Mouse (Mus musculus): ENCODE data around the gene Fbxo30. TPM values are rescaled to one million over a fixed set of nuclear protein-coding genes. Genes with fewer than 3 reads are reported as not detected.

Fbxo30 gene
- polyA plus RNA-seq, 1 experiment = 10.0 TPM

DNA sequence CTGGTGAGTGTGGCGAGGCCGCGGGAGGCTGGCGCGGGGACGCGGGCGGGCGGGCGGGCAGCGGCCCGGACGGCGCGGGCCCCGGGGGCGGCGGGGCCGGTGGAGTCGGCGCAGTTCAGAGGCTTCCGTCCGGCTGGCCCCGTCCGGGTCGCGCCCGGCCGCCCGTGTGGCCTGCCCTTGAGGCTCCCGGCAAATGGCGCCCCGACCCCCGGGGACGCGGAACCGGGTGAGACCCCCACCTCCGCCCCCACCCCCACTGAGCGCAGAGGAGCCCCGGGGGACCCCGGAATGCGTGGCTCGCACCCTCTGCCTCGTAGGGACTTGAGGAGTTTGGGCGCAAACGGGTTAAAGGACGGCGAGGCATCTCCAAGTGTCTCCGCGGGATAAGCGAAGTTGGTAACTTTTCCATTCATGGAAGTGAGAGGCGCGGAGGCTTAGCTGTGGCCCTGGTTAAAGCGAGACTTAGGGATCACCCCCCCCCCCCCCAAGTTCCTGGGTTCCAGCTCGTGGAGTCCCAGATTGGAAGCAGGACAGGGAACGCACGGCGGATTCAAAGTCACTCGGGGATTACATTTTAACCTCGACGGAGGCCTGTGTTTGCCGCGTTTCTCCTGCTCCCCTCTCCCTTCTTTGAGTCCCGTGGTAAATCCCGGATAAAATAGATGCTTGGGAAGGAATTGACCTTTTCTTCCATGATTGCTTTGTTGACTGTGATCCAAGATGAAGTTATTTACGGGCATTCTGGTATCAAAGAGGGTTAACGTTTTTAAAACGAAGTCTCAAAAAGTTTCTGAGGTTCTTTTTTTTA is 572 bp downstream of the Fbxo30 start:
- TF ChIP-seq POLR2A (IDR thresholded peaks at IDR 0.05; ENCODE audit: borderline replicate concordance, extremely low read depth, insufficient read depth, insufficient read length, poor library complexity, severe bottlenecking) (no peak), CTCF (IDR thresholded peaks at IDR 0.05; ENCODE audit: borderline replicate concordance, extremely low read depth, insufficient read depth, insufficient read length) (no peak)
- DNase-seq (ENCODE audit: low read depth) = peak; percentile 76

DNA sequence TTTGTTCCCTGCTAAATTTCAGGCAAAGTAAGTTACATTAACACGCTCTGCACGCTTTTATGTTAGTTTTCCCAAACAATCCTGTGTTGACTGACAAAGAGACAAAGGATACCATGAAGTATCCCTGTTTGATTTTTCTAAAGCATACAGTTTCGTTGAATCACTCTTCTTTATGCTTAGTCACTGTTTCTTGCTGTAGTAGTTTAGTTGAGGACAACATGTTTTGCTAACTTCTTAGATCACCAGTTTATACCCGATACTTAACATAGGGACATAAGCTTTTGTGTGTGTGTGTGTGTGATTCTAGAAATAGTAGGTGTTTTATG is 1.1 kb downstream of the Fbxo30 start:
- DNase-seq (ENCODE audit: low read depth) = peak; percentile 65
- TF ChIP-seq POLR2A (IDR thresholded peaks at IDR 0.05; ENCODE audit: borderline replicate concordance, extremely low read depth, insufficient read depth, insufficient read length, poor library complexity, severe bottlenecking) (no peak), CTCF (IDR thresholded peaks at IDR 0.05; ENCODE audit: borderline replicate concordance, extremely low read depth, insufficient read depth, insufficient read length) (no peak)

DNA sequence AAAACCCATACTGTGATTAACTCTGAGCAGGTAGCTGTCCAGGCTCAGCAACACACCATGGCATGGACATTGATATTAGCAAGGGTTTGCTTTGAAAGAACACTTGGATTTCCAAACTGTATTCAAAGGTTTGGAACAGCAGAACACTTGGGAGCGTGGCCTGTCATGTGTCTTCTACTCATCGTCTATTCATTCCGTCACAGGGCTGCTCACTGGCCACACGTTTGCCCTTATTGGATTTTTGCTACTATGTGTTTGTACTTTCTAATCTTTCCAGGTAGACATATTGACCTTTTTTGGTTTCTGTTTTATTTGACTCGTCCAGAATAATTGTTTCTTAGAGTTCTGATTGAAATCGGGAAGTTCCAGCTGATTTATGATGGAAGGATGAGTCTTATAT is 17.3 kb downstream of the Fbxo30 start:
- TF ChIP-seq CTCF (IDR thresholded peaks at IDR 0.05; ENCODE audit: borderline replicate concordance, extremely low read depth, insufficient read depth, insufficient read length) (no peak), POLR2A (IDR thresholded peaks at IDR 0.05; ENCODE audit: borderline replicate concordance, extremely low read depth, insufficient read depth, insufficient read length, poor library complexity, severe bottlenecking) (no peak)

DNA sequence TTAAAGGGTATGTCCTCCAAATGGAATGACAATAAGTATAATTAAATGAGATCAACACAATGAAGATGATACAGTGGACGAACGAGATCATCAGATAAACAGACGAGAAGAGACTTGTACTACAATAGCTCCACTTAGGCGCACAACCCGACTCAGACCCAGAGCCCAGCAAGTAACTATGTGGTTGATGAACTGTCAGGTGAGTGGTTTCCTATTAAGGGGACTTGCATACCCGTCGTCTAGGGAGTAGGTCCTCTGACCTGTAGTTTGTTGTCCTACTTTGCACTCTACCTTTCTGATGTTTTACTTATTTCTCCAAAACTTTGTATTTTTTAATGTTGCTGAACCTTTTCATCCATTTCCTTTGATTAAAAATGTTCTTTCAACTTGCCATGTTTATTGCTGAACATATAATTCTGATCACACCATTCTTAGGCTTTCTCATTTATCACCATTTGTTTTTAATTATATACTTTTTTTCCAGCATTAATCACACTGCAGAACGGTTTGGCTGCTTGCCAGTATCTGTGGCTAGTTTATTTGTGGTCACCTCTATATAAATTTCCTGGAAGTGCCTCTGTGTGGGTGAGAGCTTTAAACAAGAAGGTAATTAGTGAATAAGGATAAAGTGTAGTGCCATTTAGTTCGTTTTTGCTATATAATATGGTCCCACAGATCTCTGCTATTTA is 24.4 kb downstream of the Fbxo30 start:
- no peak for TF ChIP-seq CTCF (IDR thresholded peaks at IDR 0.05; ENCODE audit: borderline replicate concordance, extremely low read depth, insufficient read depth, insufficient read length)
- no peak for TF ChIP-seq POLR2A (IDR thresholded peaks at IDR 0.05; ENCODE audit: borderline replicate concordance, extremely low read depth, insufficient read depth, insufficient read length, poor library complexity, severe bottlenecking)
- DNase-seq (ENCODE audit: low read depth) = peak; percentile 21

More for the DNA sequence above, 17.3 kb downstream of the Fbxo30 start:
- DNase-seq (ENCODE audit: low read depth) = no peak

DNA sequence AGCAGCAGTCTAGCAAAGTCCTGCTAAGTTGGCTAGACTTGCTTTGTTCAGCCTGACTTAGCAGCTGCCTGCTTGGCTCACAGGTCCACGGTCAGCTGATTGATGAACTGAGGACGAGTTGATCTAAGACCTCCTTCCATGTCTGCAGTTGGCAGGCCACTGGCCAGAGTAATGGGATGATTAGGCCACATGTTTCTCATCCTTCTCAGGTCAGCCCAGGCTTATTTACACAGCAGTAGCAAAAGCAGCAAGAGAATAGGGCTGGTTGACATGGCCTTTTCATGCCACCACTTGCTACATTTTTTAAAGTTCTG is 24.9 kb downstream of the Fbxo30 start:
- TF ChIP-seq CTCF (IDR thresholded peaks at IDR 0.05; ENCODE audit: borderline replicate concordance, extremely low read depth, insufficient read depth, insufficient read length) = no peak
- TF ChIP-seq POLR2A (IDR thresholded peaks at IDR 0.05; ENCODE audit: borderline replicate concordance, extremely low read depth, insufficient read depth, insufficient read length, poor library complexity, severe bottlenecking) = no peak
- DNase-seq (ENCODE audit: low read depth) = peak; percentile 32

DNA sequence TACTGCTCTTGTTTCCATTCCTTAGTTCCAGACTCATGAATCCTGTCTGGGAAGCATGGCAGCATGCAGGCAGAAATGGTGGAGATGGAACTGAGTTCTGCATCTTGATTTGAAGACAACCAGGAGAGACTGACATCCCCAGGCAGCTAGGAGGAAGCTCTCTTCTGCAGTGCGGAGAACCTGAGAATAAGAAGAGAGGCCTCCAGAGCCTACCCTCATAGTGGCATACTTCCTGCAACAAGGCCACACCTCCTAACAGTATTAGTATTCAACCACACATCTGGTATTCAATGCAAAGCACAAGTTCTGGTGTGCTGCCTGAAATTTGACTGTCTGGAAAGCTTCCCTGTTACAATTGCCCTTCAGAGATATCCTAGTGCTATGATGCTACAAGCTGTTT is 28.7 kb downstream of the Fbxo30 start:
- no peak for TF ChIP-seq POLR2A (IDR thresholded peaks at IDR 0.05; ENCODE audit: borderline replicate concordance, extremely low read depth, insufficient read depth, insufficient read length, poor library complexity, severe bottlenecking)
- no peak for TF ChIP-seq CTCF (IDR thresholded peaks at IDR 0.05; ENCODE audit: borderline replicate concordance, extremely low read depth, insufficient read depth, insufficient read length)
- DNase-seq (ENCODE audit: low read depth) = no peak

DNA sequence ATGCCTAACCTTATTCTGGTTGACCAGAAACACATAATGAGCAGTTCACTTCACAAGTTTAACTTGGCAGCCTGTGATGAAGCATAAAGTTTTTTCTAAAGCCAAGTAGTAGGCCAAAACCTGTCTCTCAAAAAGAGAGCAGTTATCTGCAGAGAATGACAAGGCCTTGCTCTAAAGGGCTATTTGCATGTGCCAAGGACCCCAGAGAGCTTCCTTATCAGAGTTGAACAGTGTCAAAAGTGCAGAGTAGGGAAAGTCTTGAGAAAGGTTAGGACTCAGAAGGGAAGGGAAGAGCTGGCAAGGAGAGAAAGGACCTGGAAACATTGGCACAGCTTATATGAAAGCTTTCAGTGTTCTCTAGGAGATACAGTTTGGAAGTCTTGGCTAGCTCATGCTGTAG is 29.4 kb downstream of the Fbxo30 start:
- DNase-seq (ENCODE audit: low read depth) = no peak
- TF ChIP-seq POLR2A (IDR thresholded peaks at IDR 0.05; ENCODE audit: borderline replicate concordance, extremely low read depth, insufficient read depth, insufficient read length, poor library complexity, severe bottlenecking) = no peak
- TF ChIP-seq CTCF (IDR thresholded peaks at IDR 0.05; ENCODE audit: borderline replicate concordance, extremely low read depth, insufficient read depth, insufficient read length) = no peak

DNA sequence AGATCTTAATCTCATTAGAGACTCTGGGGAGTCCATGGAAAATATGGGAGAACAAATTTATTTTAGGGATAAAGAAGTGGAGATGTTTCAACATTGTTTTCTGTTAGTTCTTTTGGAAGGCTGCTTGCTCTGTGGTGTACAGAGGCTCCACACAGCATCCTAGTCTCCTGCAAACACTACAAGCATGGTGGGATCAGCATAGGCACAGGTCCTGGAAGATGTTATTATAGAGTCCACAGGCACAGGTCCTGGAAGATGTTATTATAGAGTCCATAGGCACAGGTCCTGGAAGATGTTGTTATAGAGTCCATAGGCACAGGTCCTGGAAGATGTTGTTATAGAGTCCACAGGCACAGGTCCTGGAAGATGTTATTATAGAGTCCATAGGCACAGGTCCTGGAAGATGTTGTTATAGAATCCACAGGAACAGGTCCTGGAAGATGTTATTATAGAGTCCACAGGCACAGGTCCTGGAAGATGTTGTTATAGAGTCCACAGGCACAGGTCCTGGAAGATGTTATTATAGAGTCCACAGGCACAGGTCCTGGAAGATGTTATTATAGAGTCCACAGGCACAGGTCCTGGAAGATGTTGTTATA is 36.8 kb downstream of the Fbxo30 start:
- DNase-seq (ENCODE audit: low read depth) = peak; percentile 51

DNA sequence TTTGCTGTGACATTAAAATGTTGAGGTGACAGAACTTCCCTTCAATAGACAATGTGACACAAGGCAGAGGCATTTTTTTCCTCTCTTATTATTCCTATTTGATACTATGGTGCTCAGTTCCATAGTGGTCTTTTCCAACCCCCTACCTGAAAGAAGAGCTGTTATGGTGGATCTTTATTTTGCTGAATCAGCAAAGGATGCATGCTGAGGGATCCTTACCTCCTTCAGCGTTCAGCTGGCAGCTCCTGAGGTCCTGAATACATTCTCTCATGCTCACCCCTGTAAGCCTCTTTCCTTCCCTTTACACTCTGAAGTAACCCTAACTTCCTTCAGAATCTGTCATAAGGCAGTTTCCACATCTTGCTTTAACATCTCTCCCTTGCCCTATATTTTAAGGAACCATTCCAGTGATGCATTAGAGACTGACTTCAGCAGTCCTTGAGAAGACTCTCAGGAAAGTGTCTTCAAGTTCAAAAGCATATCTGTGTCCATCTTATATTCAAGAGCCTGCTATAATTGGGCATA is 38.4 kb downstream of the Fbxo30 start:
- DNase-seq (ENCODE audit: low read depth) = no peak
- no peak for TF ChIP-seq CTCF (IDR thresholded peaks at IDR 0.05; ENCODE audit: borderline replicate concordance, extremely low read depth, insufficient read depth, insufficient read length)
- TF ChIP-seq POLR2A (IDR thresholded peaks at IDR 0.05; ENCODE audit: borderline replicate concordance, extremely low read depth, insufficient read depth, insufficient read length, poor library complexity, severe bottlenecking) = no peak

DNA sequence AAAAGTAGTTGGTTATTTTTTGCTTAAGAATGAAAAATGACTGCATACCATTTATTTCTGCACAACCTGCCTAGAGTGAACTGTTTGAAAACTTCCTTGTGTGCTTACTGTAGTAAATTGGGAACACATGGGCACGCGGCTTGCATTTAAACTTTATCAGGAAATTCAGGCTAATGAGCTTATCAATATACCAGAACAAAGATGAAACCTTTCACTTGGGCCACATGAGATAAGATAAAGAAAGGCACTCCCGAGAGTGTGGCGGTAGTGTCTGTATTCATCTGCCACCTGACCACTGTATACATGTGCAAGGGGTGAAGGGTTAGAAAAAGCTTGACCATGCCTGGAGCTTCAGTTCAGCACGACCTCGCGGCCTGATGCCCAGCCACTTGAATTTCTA is 41.2 kb downstream of the Fbxo30 start:
- TF ChIP-seq CTCF (IDR thresholded peaks at IDR 0.05; ENCODE audit: borderline replicate concordance, extremely low read depth, insufficient read depth, insufficient read length) = no peak
- no peak for TF ChIP-seq POLR2A (IDR thresholded peaks at IDR 0.05; ENCODE audit: borderline replicate concordance, extremely low read depth, insufficient read depth, insufficient read length, poor library complexity, severe bottlenecking)
- no peak for DNase-seq (ENCODE audit: low read depth)

DNA sequence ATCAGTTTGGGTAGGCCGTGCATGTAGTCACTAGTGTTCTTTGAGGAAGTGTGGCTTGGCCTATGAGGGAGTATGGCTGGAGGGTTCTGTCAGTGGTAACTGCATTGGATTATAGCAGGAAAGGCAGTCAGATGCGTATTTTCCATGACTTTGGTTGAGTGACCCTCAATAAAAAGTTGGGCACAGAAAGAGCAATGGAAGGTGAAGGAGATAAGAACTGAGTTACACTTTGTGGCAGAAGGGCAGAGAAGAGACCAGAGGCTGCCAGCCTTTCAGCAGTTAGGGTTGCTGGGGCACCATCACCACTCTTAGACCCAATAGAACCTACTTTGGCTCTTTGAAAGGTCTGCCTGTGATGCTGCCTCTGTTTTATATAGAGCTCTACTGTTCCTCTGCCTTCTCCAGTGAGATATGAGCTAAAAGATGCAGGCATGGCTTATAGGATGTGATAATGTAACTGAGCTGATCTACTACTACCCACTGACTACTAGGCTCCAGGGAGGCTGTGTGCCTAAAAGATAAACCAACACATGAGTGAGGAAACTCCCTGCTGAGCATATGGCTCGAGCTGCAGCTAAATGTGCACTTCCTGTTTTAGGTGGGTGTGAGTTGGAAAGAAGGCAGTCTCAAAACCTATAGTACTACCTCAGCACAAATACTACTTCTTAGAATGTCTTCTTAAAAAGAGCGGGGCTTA is 42.2 kb downstream of the Fbxo30 start:
- no peak for DNase-seq (ENCODE audit: low read depth)
- TF ChIP-seq CTCF (IDR thresholded peaks at IDR 0.05; ENCODE audit: borderline replicate concordance, extremely low read depth, insufficient read depth, insufficient read length) (no peak), POLR2A (IDR thresholded peaks at IDR 0.05; ENCODE audit: borderline replicate concordance, extremely low read depth, insufficient read depth, insufficient read length, poor library complexity, severe bottlenecking) (no peak)
